Mouse (Mus musculus): ENCODE data around the gene Gcsam. TPM values are rescaled to one million over a fixed set of nuclear protein-coding genes. Genes with fewer than 3 reads are reported as not detected.

Gene Gcsam
- polyA plus RNA-seq (2014; fragmentation: Nextera tagmentation; extraction: Ambion mirVana), result 0.15 and 0.32 TPM in 2 replicates

DNA sequence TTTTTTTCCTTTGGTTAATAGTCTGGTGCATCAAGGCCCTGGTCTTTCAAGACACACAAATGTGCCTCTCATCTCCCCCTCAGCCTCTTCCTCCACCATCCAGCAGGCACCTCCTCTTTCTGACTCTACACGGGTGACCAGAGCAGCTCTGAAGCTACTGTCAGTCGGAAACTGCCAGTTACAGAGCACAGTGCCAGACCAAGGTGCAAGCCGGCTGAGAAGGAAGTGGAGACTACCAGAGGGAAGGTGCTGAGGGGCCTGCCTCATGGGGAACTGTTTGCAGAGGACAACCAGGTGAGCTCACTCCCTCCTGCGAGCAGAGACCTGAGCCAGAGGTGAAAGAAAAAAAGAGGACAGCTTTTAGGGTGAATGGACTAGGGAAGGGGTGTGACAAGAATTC is at the start of gene Gcsam:
Gene Gcsam, plus strand, starts transcription at position 114 of the 400 bp plus-strand sequence.
- Histone ChIP-seq H3K4me3 (ENCODE audit: low read depth, low read length) (no peak within 1 kb of the TSS), H3K9me3 (replicated peaks; ENCODE audit: control insufficient read depth, low read length) (no peaks in the 10 kb centered on the region), H3K9ac (replicated peaks; ENCODE audit: low read length) (no peak within 1 kb of the TSS), H3K27me3 (ENCODE audit: control insufficient read depth, insufficient read depth, low read length) (no peaks in the 10 kb centered on the region), H3K27ac (replicated peaks; ENCODE audit: low read depth, low read length) (no peak within 1 kb of the TSS), H3K4me2 (ENCODE audit: low read depth, low read length) (no peak within 1 kb of the TSS), H3K4me1 (ENCODE audit: control insufficient read depth, insufficient read depth, low read length) (no peaks in the 10 kb centered on the region), H3K36me3 (replicated peaks; ENCODE audit: control insufficient read depth, insufficient read depth, low read depth, low read length) (no peaks in the 10 kb centered on the region)
- ATAC-seq (replicated peaks; ENCODE audit: insufficient number of reproducible peaks, low FRiP score, low TSS enrichment, low read depth) (no peak), DNase-seq (ENCODE audit: low spot score) (no peak)
- WGBS, result 85% methylated on average over 4 of the region's 4 CpGs

- Histone ChIP-seq H3K4me1 (ENCODE audit: control insufficient read depth, insufficient read depth, low read length) (no peaks in the 10 kb centered on the region), H3K27me3 (ENCODE audit: control insufficient read depth, insufficient read depth, low read length) (no peaks in the 10 kb centered on the region), H3K36me3 (replicated peaks; ENCODE audit: control insufficient read depth, insufficient read depth, low read depth, low read length) (no peaks in the 10 kb centered on the region), H3K9ac (replicated peaks; ENCODE audit: low read length) (no peak overlapping the region), H3K4me3 (ENCODE audit: low read depth, low read length) (no peak overlapping the region), H3K9me3 (replicated peaks; ENCODE audit: control insufficient read depth, low read length) (no peaks in the 10 kb centered on the region), H3K27ac (replicated peaks; ENCODE audit: low read depth, low read length) (no peak overlapping the region), H3K4me2 (ENCODE audit: low read depth, low read length) (no peak overlapping the region)
- WGBS, result 67% methylated on average over 3 of the region's 3 CpGs
- DNase-seq (ENCODE audit: low spot score) (no peak), ATAC-seq (replicated peaks; ENCODE audit: insufficient number of reproducible peaks, low FRiP score, low TSS enrichment, low read depth) (no peak)
Observed at GRCm38 (mm10) chr16:45561747-45562146, 48.4 kb upstream of the Gcsam start.

- no peaks in the 10 kb centered on the region for H3K4me1 ChIP-seq (ENCODE audit: control insufficient read depth, insufficient read depth, low read length)
- no peaks in the 10 kb centered on the region for H3K9me3 ChIP-seq (replicated peaks; ENCODE audit: control insufficient read depth, low read length)
- DNase-seq (ENCODE audit: low spot score) (no peak), ATAC-seq (replicated peaks; ENCODE audit: insufficient number of reproducible peaks, low FRiP score, low TSS enrichment, low read depth) (no peak)
- H3K4me2 ChIP-seq (ENCODE audit: low read depth, low read length), result no peak overlapping the region
- no peak overlapping the region for H3K9ac ChIP-seq (replicated peaks; ENCODE audit: low read length)
- H3K27me3 ChIP-seq (ENCODE audit: control insufficient read depth, insufficient read depth, low read length), result no peaks in the 10 kb centered on the region
- no peaks in the 10 kb centered on the region for H3K36me3 ChIP-seq (replicated peaks; ENCODE audit: control insufficient read depth, insufficient read depth, low read depth, low read length)
- H3K27ac ChIP-seq (replicated peaks; ENCODE audit: low read depth, low read length), result no peak overlapping the region
- 93% methylated on average over 3 of the region's 3 CpGs for WGBS
- no peak overlapping the region for H3K4me3 ChIP-seq (ENCODE audit: low read depth, low read length)
Observed at GRCm38 (mm10) chr16:45572307-45572706, 37.9 kb upstream of the Gcsam start.

DNA sequence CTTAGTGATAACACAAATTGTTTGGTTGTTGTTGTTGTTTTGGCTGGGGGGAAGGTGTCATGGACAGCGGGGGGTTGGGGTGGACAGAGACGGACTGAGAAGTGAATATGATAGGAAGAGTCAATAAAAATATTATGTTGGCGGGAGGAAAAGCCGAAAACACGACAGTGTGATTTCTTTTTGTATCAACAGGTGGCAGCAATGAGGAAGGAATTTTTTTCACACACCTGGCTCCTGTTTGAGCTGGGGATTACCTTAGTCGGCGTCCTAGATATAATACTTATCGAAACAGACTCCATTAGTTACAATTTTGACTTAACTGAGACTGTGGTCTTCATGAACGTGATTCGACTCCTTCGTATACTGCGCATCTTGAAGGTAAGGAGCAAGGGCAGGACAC is 30.3 kb upstream of the Gcsam start:
- H3K27ac ChIP-seq (replicated peaks; ENCODE audit: low read depth, low read length), result no peak overlapping the region
- no peaks in the 10 kb centered on the region for H3K36me3 ChIP-seq (replicated peaks; ENCODE audit: control insufficient read depth, insufficient read depth, low read depth, low read length)
- H3K27me3 ChIP-seq (ENCODE audit: control insufficient read depth, insufficient read depth, low read length), result no peaks in the 10 kb centered on the region
- H3K9me3 ChIP-seq (replicated peaks; ENCODE audit: control insufficient read depth, low read length), result no peaks in the 10 kb centered on the region
- no peaks in the 10 kb centered on the region for H3K4me1 ChIP-seq (ENCODE audit: control insufficient read depth, insufficient read depth, low read length)
- no peak overlapping the region for H3K4me3 ChIP-seq (ENCODE audit: low read depth, low read length)
- DNase-seq (ENCODE audit: low spot score) (no peak), ATAC-seq (replicated peaks; ENCODE audit: insufficient number of reproducible peaks, low FRiP score, low TSS enrichment, low read depth) (no peak)
- H3K4me2 ChIP-seq (ENCODE audit: low read depth, low read length), result no peak overlapping the region
- 64% methylated on average over 12 of the region's 12 CpGs for WGBS
- H3K9ac ChIP-seq (replicated peaks; ENCODE audit: low read length), result no peak overlapping the region

GRCm38 (mm10) chr16:45582512-45582911 is 27.7 kb upstream of the Gcsam start:
- no peak for ATAC-seq (replicated peaks; ENCODE audit: insufficient number of reproducible peaks, low FRiP score, low TSS enrichment, low read depth)
- H3K4me2 ChIP-seq (ENCODE audit: low read depth, low read length), result no peak overlapping the region
- no peak overlapping the region for H3K9ac ChIP-seq (replicated peaks; ENCODE audit: low read length)
- 30% methylated on average over 2 of the region's 2 CpGs for WGBS
- H3K36me3 ChIP-seq (replicated peaks; ENCODE audit: control insufficient read depth, insufficient read depth, low read depth, low read length), result no peaks in the 10 kb centered on the region
- H3K4me1 ChIP-seq (ENCODE audit: control insufficient read depth, insufficient read depth, low read length), result no peaks in the 10 kb centered on the region
- H3K4me3 ChIP-seq (ENCODE audit: low read depth, low read length), result no peak overlapping the region
- H3K27me3 ChIP-seq (ENCODE audit: control insufficient read depth, insufficient read depth, low read length), result no peaks in the 10 kb centered on the region
- H3K9me3 ChIP-seq (replicated peaks; ENCODE audit: control insufficient read depth, low read length), result no peaks in the 10 kb centered on the region
- H3K27ac ChIP-seq (replicated peaks; ENCODE audit: low read depth, low read length), result no peak overlapping the region
- DNase-seq (ENCODE audit: low spot score), result peak; percentile 28

DNA sequence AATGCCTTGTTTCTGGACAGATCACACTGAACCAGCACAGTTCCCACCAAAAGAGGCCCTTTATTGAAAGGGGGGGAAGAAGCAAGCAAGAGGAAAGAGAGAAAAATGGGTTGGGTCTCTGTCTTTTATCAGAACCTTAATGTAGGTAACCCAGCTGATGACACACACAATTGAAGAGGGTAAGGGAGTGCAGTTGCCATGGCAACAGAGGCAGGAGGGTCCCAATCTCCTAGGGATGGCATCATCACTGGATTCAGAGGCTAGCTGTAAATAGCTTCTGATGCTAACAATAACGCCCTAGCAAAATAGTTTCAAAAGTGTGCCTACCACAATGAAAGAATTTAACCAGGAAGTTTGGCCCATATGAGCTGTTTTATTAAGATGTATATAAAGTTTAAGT is 16.5 kb upstream of the Gcsam start:
- ATAC-seq (replicated peaks; ENCODE audit: insufficient number of reproducible peaks, low FRiP score, low TSS enrichment, low read depth), result no peak

DNA sequence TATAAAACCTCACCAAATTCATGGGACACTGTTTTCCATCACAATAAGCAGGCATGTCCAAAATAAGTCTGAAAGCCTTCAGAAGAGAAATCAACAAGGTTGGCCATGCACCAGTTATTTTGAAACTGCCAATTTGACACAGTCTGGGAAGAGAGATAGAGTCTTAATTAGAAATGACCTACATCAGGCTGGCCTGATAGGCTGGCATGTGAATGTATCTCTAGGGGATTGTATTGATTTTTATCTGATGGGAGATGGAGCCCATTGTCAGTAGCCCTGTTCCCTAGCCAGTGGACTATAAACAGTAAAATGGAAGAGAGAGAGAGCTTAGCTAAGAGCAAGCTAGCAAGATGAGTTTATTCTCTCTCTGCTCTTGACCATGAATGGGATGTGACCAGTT is 14.7 kb upstream of the Gcsam start:
- no peak overlapping the region for H3K4me3 ChIP-seq (ENCODE audit: low read depth, low read length)
- no peaks in the 10 kb centered on the region for H3K27me3 ChIP-seq (ENCODE audit: control insufficient read depth, insufficient read depth, low read length)
- H3K9ac ChIP-seq (replicated peaks; ENCODE audit: low read length), result no peak overlapping the region
- no peaks in the 10 kb centered on the region for H3K4me1 ChIP-seq (ENCODE audit: control insufficient read depth, insufficient read depth, low read length)
- no peaks in the 10 kb centered on the region for H3K36me3 ChIP-seq (replicated peaks; ENCODE audit: control insufficient read depth, insufficient read depth, low read depth, low read length)
- ATAC-seq (replicated peaks; ENCODE audit: insufficient number of reproducible peaks, low FRiP score, low TSS enrichment, low read depth) (no peak), DNase-seq (ENCODE audit: low spot score) (no peak)
- no peak overlapping the region for H3K27ac ChIP-seq (replicated peaks; ENCODE audit: low read depth, low read length)
- H3K4me2 ChIP-seq (ENCODE audit: low read depth, low read length), result no peak overlapping the region
- no peaks in the 10 kb centered on the region for H3K9me3 ChIP-seq (replicated peaks; ENCODE audit: control insufficient read depth, low read length)

More for the DNA sequence above, 16.5 kb upstream of the Gcsam start:
- Histone ChIP-seq H3K36me3 (replicated peaks; ENCODE audit: control insufficient read depth, insufficient read depth, low read depth, low read length) (no peaks in the 10 kb centered on the region), H3K4me1 (ENCODE audit: control insufficient read depth, insufficient read depth, low read length) (no peaks in the 10 kb centered on the region), H3K9ac (replicated peaks; ENCODE audit: low read length) (no peak overlapping the region), H3K9me3 (replicated peaks; ENCODE audit: control insufficient read depth, low read length) (no peaks in the 10 kb centered on the region), H3K27ac (replicated peaks; ENCODE audit: low read depth, low read length) (no peak overlapping the region), H3K4me3 (ENCODE audit: low read depth, low read length) (no peak overlapping the region), H3K27me3 (ENCODE audit: control insufficient read depth, insufficient read depth, low read length) (no peaks in the 10 kb centered on the region), H3K4me2 (ENCODE audit: low read depth, low read length) (no peak overlapping the region)
- no peak for DNase-seq (ENCODE audit: low spot score)
- 66% methylated on average over 1 of the region's 1 CpGs for WGBS

GRCm38 (mm10) chr16:45608481-45608954 is 1.7 kb upstream of the Gcsam start:
- ATAC-seq (replicated peaks; ENCODE audit: insufficient number of reproducible peaks, low FRiP score, low TSS enrichment, low read depth) (no peak), DNase-seq (ENCODE audit: low spot score) (peak; percentile 18)
- WGBS, result 50% methylated on average over 4 of the region's 4 CpGs

More at GRCm38 (mm10) chr16:45608481-45608954, 1.7 kb upstream of the Gcsam start:
- no peak overlapping the region for H3K4me2 ChIP-seq (ENCODE audit: low read depth, low read length)
- H3K27me3 ChIP-seq (ENCODE audit: control insufficient read depth, insufficient read depth, low read length), result no peaks in the 10 kb centered on the region
- no peak overlapping the region for H3K4me3 ChIP-seq (ENCODE audit: low read depth, low read length)
- H3K9me3 ChIP-seq (replicated peaks; ENCODE audit: control insufficient read depth, low read length), result no peaks in the 10 kb centered on the region
- no peaks in the 10 kb centered on the region for H3K36me3 ChIP-seq (replicated peaks; ENCODE audit: control insufficient read depth, insufficient read depth, low read depth, low read length)
- no peaks in the 10 kb centered on the region for H3K4me1 ChIP-seq (ENCODE audit: control insufficient read depth, insufficient read depth, low read length)
- H3K27ac ChIP-seq (replicated peaks; ENCODE audit: low read depth, low read length), result no peak overlapping the region
- no peak overlapping the region for H3K9ac ChIP-seq (replicated peaks; ENCODE audit: low read length)

Measured in embryonic facial prominence, embryonic 11.5 days (tissue).